Mouse (Mus musculus) hindbrain, postnatal 0 days (tissue): ENCODE data around the gene Slc7a6. TPM values are rescaled to one million over a fixed set of nuclear protein-coding genes. Genes with fewer than 3 reads are reported as not detected.
A peak's percentile ranks its signal among the peaks of the same experiment; 100 is the strongest.

ENCODE experiments used
- ATAC-seq: fragments of 200-750 bp; cut with Nextera tagmentation; 2 replicates; pipeline ENCODE4 v1.8.0; 2017; ENCODE audit warnings: mild to moderate bottlenecking, moderate TSS enrichment, moderate library complexity
- DNase-seq: peaks from one replicate; pipeline ENCODE4 v3.0.0-alpha.2; 2015; ENCODE audit warnings: low spot score
- H3K27ac ChIP-seq: fragments of 300-500 bp; sonication (generic); 2 replicates; pipeline ENCODE4 v1.5.1; 2014; ENCODE audit warnings: mild to moderate bottlenecking
- H3K27me3 ChIP-seq: fragments of 300-500 bp; sonication (generic); 2 replicates; pipeline ENCODE4 v1.6.1; 2014; ENCODE audit warnings: low read length, mixed read lengths; ENCODE audit not compliant: insufficient read depth
- H3K36me3 ChIP-seq: fragments of 300-500 bp; sonication (generic); 2 replicates; pipeline ENCODE4 v1.6.1; 2014; ENCODE audit warnings: low read length, mixed read lengths; ENCODE audit not compliant: insufficient read depth
- H3K4me1 ChIP-seq: fragments of 300-500 bp; sonication (generic); 2 replicates; pipeline ENCODE4 v1.6.1; 2014; ENCODE audit warnings: antibody characterized with exemption, low read length, mixed read lengths; ENCODE audit not compliant: insufficient read depth
- H3K4me2 ChIP-seq: fragments of 300-500 bp; sonication (generic); 2 replicates; pipeline ENCODE4 v1.6.1; 2014; ENCODE audit warnings: low read depth, mild to moderate bottlenecking, low read length, moderate library complexity, mixed read lengths
- H3K4me3 ChIP-seq: fragments of 300-500 bp; sonication (generic); 2 replicates; pipeline ENCODE4 v1.5.1; 2014; ENCODE audit warnings: low read length
- H3K9ac ChIP-seq: fragments of 300-500 bp; sonication (generic); replicated peaks from 2 replicates; pipeline ENCODE4 v1.6.1; 2014; ENCODE audit warnings: mild to moderate bottlenecking, low read length, moderate library complexity, mixed read lengths
- H3K9me3 ChIP-seq: fragments of 300-500 bp; sonication (generic); 2 replicates; pipeline ENCODE4 v1.6.1; 2016; ENCODE audit warnings: low read length, mixed read lengths
- CTCF ChIP-seq: IDR thresholded peaks from 2 replicates; pipeline ENCODE4 v1.5.1; 2016; ENCODE audit warnings: antibody characterized with exemption, control low read depth, low read depth
- WGBS: fragments of 180-500 bp; shearing (Covaris S2); extraction: QIAGEN DNeasy Blood & Tissue Kit; methylation state at CpG from one replicate; pipeline ENCODE4 v1.1.7; 2014; 5-methylcytosine and 5-hydroxymethylcytosine counted together
- polyA plus RNA-seq: library from polyadenylated mRNA; unstranded; fragments of >200 nt; fragmentation: Nextera tagmentation; extraction: Ambion mirVana; gene quantifications from 2 replicates; pipeline ENCODE4 v1.2.1, GENCODE M21; 2015
- total RNA-seq: library from RNA; depleted of rRNA; stranded (reverse); fragments of >200 nt; gene quantifications from 2 replicates; pipeline ENCODE4 v1.2.3, GENCODE M21; 2014; rRNA removed

The Slc7a6 gene
- total and polyA plus RNA-seq, 2 experiments from 2014 or later: 39.1 to 53.2 TPM

- no peak overlapping the region for H3K4me3 ChIP-seq
- no peak overlapping the region for H3K9ac ChIP-seq
- peaks cover 38% of the 10 kb centered on the region for H3K36me3 ChIP-seq
- no peak overlapping the region for H3K27ac ChIP-seq
- no peak overlapping the region for H3K4me2 ChIP-seq
- no peaks in the 10 kb centered on the region for H3K4me1 ChIP-seq
- peak; percentile 29; the same call in 1 of the 2 replicates for TF ChIP-seq CTCF
- H3K27me3 ChIP-seq: no peaks in the 10 kb centered on the region
- peak; percentile 17 for DNase-seq
- ATAC-seq: no peak
- no peaks in the 10 kb centered on the region for H3K9me3 ChIP-seq
- 92% methylated on average over 3 of the region's 3 CpGs for WGBS
Observed at GRCm38 (mm10) chr8:106219620-106220019, 51.0 kb downstream of the Slc7a6 start.

- H3K4me3 ChIP-seq: no peak overlapping the region
- H3K4me2 ChIP-seq: no peak overlapping the region
- peak; percentile 69 for DNase-seq
- peak; percentile 87 for TF ChIP-seq CTCF
- ATAC-seq: 0 out of 2 replicates have a peak, but pooled peaks have one; percentile 49
- H3K4me1 ChIP-seq: no peaks in the 10 kb centered on the region
- H3K27me3 ChIP-seq: no peaks in the 10 kb centered on the region
- H3K9me3 ChIP-seq: no peaks in the 10 kb centered on the region
- H3K27ac ChIP-seq: no peak overlapping the region
- peaks cover 17% of the 10 kb centered on the region; the same call in 1 of the 2 replicates for H3K36me3 ChIP-seq
- WGBS: 36% methylated on average over 9 of the region's 9 CpGs
- H3K9ac ChIP-seq: no peak overlapping the region
Observed at GRCm38 (mm10) chr8:106226589-106226988, 57.9 kb downstream of the Slc7a6 start.

GRCm38 (mm10) chr8:106231536-106231935 lies 62.9 kb downstream of the Slc7a6 start:
- 91% methylated on average over 7 of the region's 7 CpGs for WGBS
- TF ChIP-seq CTCF: no peak
- peaks cover 14% of the 10 kb centered on the region; the same call in 1 of the 2 replicates for H3K36me3 ChIP-seq
- no peaks in the 10 kb centered on the region for H3K9me3 ChIP-seq
- no peak overlapping the region for H3K4me2 ChIP-seq
- no peaks in the 10 kb centered on the region for H3K27me3 ChIP-seq
- H3K4me1 ChIP-seq: no peaks in the 10 kb centered on the region
- H3K9ac ChIP-seq: no peak overlapping the region
- DNase-seq (no peak), ATAC-seq (no peak)
- H3K27ac ChIP-seq: no peak overlapping the region
- H3K4me3 ChIP-seq: no peak overlapping the region

GRCm38 (mm10) chr8:106232751-106233150 lies 64.1 kb downstream of the Slc7a6 start:
- Histone ChIP-seq H3K4me1 (no peaks in the 10 kb centered on the region), H3K9me3 (no peaks in the 10 kb centered on the region), H3K4me2 (no peak overlapping the region), H3K27me3 (no peaks in the 10 kb centered on the region), H3K27ac (no peak overlapping the region), H3K9ac (no peak overlapping the region), H3K36me3 (peaks cover 19% of the 10 kb centered on the region), H3K4me3 (no peak overlapping the region)
- DNase-seq (no peak), ATAC-seq (no peak)
- TF ChIP-seq CTCF: no peak
- WGBS: 74% methylated on average over 3 of the region's 3 CpGs

- 88% methylated on average over 17 of the region's 17 CpGs for WGBS
- TF ChIP-seq CTCF: no peak
- peaks cover 19% of the 10 kb centered on the region for H3K36me3 ChIP-seq
Observed at GRCm38 (mm10) chr8:106234567-106235261, 66.1 kb downstream of the Slc7a6 start.

GRCm38 (mm10) chr8:106237106-106237505 lies 68.4 kb downstream of the Slc7a6 start:
- no peaks in the 10 kb centered on the region for H3K27me3 ChIP-seq
- DNase-seq (no peak), ATAC-seq (no peak)
- WGBS: 79% methylated on average over 5 of the region's 5 CpGs
- no peak overlapping the region for H3K27ac ChIP-seq
- no peak overlapping the region for H3K4me2 ChIP-seq
- H3K36me3 ChIP-seq: peaks cover 24% of the 10 kb centered on the region
- no peak for TF ChIP-seq CTCF
- no peaks in the 10 kb centered on the region for H3K4me1 ChIP-seq
- H3K9ac ChIP-seq: no peak overlapping the region
- H3K4me3 ChIP-seq: no peak overlapping the region
- no peaks in the 10 kb centered on the region for H3K9me3 ChIP-seq

More at GRCm38 (mm10) chr8:106234567-106235261, 66.1 kb downstream of the Slc7a6 start:
- Histone ChIP-seq H3K27ac (no peak overlapping the region), H3K4me3 (no peak overlapping the region), H3K4me2 (no peak overlapping the region), H3K4me1 (no peaks in the 10 kb centered on the region), H3K9me3 (no peaks in the 10 kb centered on the region), H3K27me3 (no peaks in the 10 kb centered on the region), H3K9ac (no peak overlapping the region)
- DNase-seq: no peak
- ATAC-seq: no peak

Other genes with a start within 250 kb of the Slc7a6 start
- gene Ctrl, start 235.0 kb upstream of the Slc7a6 start, total RNA-seq: 1.7 and 5.5 TPM in 2 replicates
- 3.1 and 3.3 TPM in 2 replicates for gene Ctrl, start 235.0 kb upstream of the Slc7a6 start, polyA plus RNA-seq
- 67.3 and 75.1 TPM in 2 replicates for gene Psmb10, start 230.4 kb upstream of the Slc7a6 start, total RNA-seq
- 115 and 117 TPM in 2 replicates for gene Psmb10, start 230.4 kb upstream of the Slc7a6 start, polyA plus RNA-seq
- 24.7 and 26.5 TPM in 2 replicates for gene Lcat, start 225.5 kb upstream of the Slc7a6 start, total RNA-seq
- gene Lcat, start 225.5 kb upstream of the Slc7a6 start, polyA plus RNA-seq: 13.0 and 16.8 TPM in 2 replicates
- gene Slc12a4, start 202.8 kb upstream of the Slc7a6 start, total RNA-seq: 22.5 and 25.5 TPM in 2 replicates
- 16.3 and 16.9 TPM in 2 replicates for gene Slc12a4, start 202.8 kb upstream of the Slc7a6 start, polyA plus RNA-seq
- gene Dpep3, start 189.4 kb upstream of the Slc7a6 start, total RNA-seq: not detected in 2 replicates
- not detected in 2 replicates for gene Dpep3, start 189.4 kb upstream of the Slc7a6 start, polyA plus RNA-seq
- 9.3 and 15.4 TPM in 2 replicates for gene Dus2, start 177.5 kb upstream of the Slc7a6 start, total RNA-seq
- gene Dus2, start 177.5 kb upstream of the Slc7a6 start, polyA plus RNA-seq: 20.2 and 22.4 TPM in 2 replicates
- not detected in 2 replicates for gene Dpep2nb, start 162.9 kb upstream of the Slc7a6 start, total RNA-seq
- gene Dpep2nb, start 162.9 kb upstream of the Slc7a6 start, polyA plus RNA-seq: not detected in 2 replicates
- 36.7 and 43.3 TPM in 2 replicates for gene Ddx28, start 157.0 kb upstream of the Slc7a6 start, total RNA-seq
- 19.7 and 20.2 TPM in 2 replicates for gene Ddx28, start 157.0 kb upstream of the Slc7a6 start, polyA plus RNA-seq
- 14.0 and 24.0 TPM in 2 replicates for gene Nfatc3, start 110.0 kb upstream of the Slc7a6 start, total RNA-seq
- 2.8 and 2.9 TPM in 2 replicates for gene Nfatc3, start 110.0 kb upstream of the Slc7a6 start, polyA plus RNA-seq
- gene Esrp2, start 31.9 kb upstream of the Slc7a6 start, total RNA-seq: 0.10 and 0.75 TPM in 2 replicates
- gene Esrp2, start 31.9 kb upstream of the Slc7a6 start, polyA plus RNA-seq: 0.10 and 0.15 TPM in 2 replicates
- 14.9 and 18.2 TPM in 2 replicates for gene Pla2g15, start 18.5 kb upstream of the Slc7a6 start, total RNA-seq
- gene Pla2g15, start 18.5 kb upstream of the Slc7a6 start, polyA plus RNA-seq: 14.6 and 15.7 TPM in 2 replicates
- 56.7 and 67.6 TPM in 2 replicates for gene Slc7a6os, start 42.1 kb downstream of the Slc7a6 start, total RNA-seq
- 36.1 and 37.4 TPM in 2 replicates for gene Slc7a6os, start 42.1 kb downstream of the Slc7a6 start, polyA plus RNA-seq
- gene Prmt7, start 42.1 kb downstream of the Slc7a6 start, total RNA-seq: 60.1 and 71.3 TPM in 2 replicates
- gene Prmt7, start 42.1 kb downstream of the Slc7a6 start, polyA plus RNA-seq: 47.2 and 50.9 TPM in 2 replicates
- 88.3 and 96.1 TPM in 2 replicates for gene Smpd3, start 169.1 kb downstream of the Slc7a6 start, total RNA-seq
- 51.6 and 58.2 TPM in 2 replicates for gene Smpd3, start 169.1 kb downstream of the Slc7a6 start, polyA plus RNA-seq
- gene Zfp90, start 246.5 kb downstream of the Slc7a6 start, total RNA-seq: 22.6 and 26.2 TPM in 2 replicates
- gene Zfp90, start 246.5 kb downstream of the Slc7a6 start, polyA plus RNA-seq: 31.5 and 32.2 TPM in 2 replicates